Mouse (Mus musculus) heart, embryonic 12.5 days (tissue): Measurements from ENCODE around the gene Wdr26. TPM values are rescaled to one million over a fixed set of nuclear protein-coding genes. Genes with fewer than 3 reads are reported as not detected.

Experiments used
- ATAC-seq: fragments of 200-750 bp; cut with Nextera tagmentation; 2 replicates; pipeline ENCODE4 v1.8.0; 2017; ENCODE audit warnings: moderate TSS enrichment, moderate library complexity; ENCODE audit not compliant: insufficient number of reproducible peaks, low FRiP score
- H3K27ac ChIP-seq: fragments of 300-500 bp; sonication (generic); 2 replicates; pipeline ENCODE4 v1.5.1; 2016; ENCODE audit warnings: mild to moderate bottlenecking, moderate library complexity; ENCODE audit not compliant: poor library complexity, severe bottlenecking
- H3K27me3 ChIP-seq: fragments of 300-500 bp; sonication (generic); replicated peaks from 2 replicates; pipeline ENCODE4 v1.6.1; 2016; ENCODE audit warnings: mild to moderate bottlenecking, moderate library complexity
- H3K36me3 ChIP-seq: fragments of 300-500 bp; sonication (generic); 2 replicates; pipeline ENCODE4 v1.6.1; 2016; ENCODE audit warnings: mild to moderate bottlenecking, moderate library complexity
- H3K4me1 ChIP-seq: fragments of 300-500 bp; sonication (generic); replicated peaks from 2 replicates; pipeline ENCODE4 v1.6.1; 2016; ENCODE audit warnings: mild to moderate bottlenecking
- H3K4me2 ChIP-seq: fragments of 300-500 bp; sonication (generic); 2 replicates; pipeline ENCODE4 v1.6.1; 2016; ENCODE audit warnings: mild to moderate bottlenecking, moderate library complexity
- H3K4me3 ChIP-seq: fragments of 300-500 bp; sonication (generic); 2 replicates; pipeline ENCODE4 v1.5.1; 2016; ENCODE audit warnings: mild to moderate bottlenecking
- H3K9ac ChIP-seq: fragments of 300-500 bp; sonication (generic); 2 replicates; pipeline ENCODE4 v1.6.1; 2016; ENCODE audit warnings: mild to moderate bottlenecking, moderate library complexity
- H3K9me3 ChIP-seq: fragments of 300-500 bp; sonication (generic); replicated peaks from 2 replicates; pipeline ENCODE4 v1.6.1; 2016; ENCODE audit warnings: mild to moderate bottlenecking, moderate library complexity
- WGBS: fragments of 180-500 bp; shearing (Covaris S2); methylation state at CpG from one replicate; pipeline ENCODE4 v1.1.7; 2016; 5-methylcytosine and 5-hydroxymethylcytosine counted together
- polyA plus RNA-seq: library from polyadenylated mRNA; unstranded; fragments of >200 nt; fragmentation: Nextera tagmentation; extraction: Ambion mirVana; gene quantifications from 2 replicates; pipeline ENCODE4 v1.2.1, GENCODE M21; 2016

Wdr26 gene
- 35.2 and 37.9 TPM in 2 replicates for polyA plus RNA-seq

DNA sequence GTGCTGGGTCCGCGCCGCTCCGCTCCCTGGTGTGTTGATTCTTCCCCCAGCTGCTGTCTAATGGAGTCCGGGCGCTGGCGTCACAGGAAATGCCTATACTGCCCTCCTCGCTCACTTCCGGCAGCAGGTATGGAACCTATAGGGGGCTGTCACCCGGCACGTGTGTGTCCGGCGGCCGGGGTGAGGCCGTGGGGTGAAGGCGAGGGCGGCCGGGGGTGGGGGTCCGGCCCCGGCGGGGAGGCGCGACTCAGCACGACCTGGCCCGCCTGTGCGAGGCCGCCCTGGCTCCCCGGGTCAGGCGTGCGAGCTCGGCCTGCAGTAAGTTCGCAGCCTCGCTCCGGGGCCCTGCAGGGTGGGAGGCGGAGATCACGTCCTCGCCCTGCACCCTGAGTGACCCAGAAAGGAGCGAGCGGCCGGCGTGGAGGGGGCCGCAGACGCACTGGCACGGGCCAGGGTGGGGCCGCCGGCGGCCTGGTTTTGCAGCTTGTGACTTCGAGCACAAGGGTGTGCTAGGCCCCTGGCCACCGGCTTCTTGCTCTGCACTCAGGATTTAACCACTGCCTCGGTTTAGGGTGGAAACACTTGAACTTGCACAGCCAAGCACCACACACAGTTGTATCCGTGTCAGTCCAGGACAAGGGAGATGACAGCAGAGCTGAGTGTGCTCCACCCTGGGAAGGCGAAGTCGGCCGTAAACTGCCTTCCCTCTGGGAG is at the start of gene Wdr26:
TSS of gene Wdr26 (minus strand) at position 82 of the 714 bp plus-strand sequence.
- Histone ChIP-seq H3K27ac (peak within 1 kb of the TSS; percentile 98), H3K9ac (peak within 1 kb of the TSS; percentile 98), H3K27me3 (no peaks in the 10 kb centered on the region), H3K4me1 (peaks cover 28% of the 10 kb centered on the region), H3K4me2 (peak within 1 kb of the TSS; percentile 92), H3K9me3 (no peaks in the 10 kb centered on the region), H3K36me3 (peaks cover 10% of the 10 kb centered on the region), H3K4me3 (peak within 1 kb of the TSS; percentile 98)
- WGBS = under 1% methylated on average over 50 of the region's 54 CpGs
- ATAC-seq = peak; percentile 90

DNA sequence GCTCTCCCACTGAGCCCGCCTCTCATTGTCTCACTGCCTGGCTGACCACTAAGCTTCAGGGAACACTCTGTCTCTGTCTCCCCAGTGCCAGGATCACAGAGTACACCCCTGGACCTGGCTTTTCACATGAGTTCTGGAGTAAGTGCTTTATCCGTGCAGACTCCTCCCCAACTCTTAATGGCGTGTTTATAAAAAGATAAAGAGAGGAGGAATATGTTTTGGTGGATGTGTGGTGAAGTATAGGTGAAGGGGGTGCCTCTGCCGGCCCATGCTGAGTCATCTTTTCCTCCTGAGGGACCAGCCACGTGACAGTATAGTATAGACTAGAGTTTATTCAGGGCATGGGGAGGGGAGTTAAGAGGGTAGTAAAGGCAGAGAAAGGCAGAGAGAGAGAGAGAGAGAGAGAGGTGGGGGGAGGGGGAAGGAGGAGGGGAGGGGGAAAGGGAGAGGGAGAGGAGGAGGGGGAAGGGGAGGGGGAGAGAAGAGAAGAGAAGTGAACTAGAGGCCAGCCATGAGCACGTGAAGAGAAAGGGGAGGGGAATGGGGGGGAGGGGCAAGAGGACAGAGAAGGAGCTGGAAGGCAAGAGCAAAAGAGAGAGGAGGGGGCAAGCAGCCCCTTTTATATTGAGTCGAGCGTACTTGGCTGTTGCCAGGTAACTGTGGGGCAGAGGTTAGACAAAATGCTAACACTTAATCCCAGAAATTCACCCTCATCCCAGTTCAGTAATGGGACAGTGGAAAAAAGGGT is 49.3 kb upstream of the Wdr26 start:
- Histone ChIP-seq H3K4me2 (no peak overlapping the region), H3K4me3 (no peak overlapping the region), H3K27ac (peak overlapping the region; percentile 57), H3K9me3 (0 out of 2 replicates have a peak, but pooled peaks cover 3% of the 10 kb centered on the region), H3K36me3 (no peaks in the 10 kb centered on the region), H3K9ac (no peak overlapping the region), H3K27me3 (no peaks in the 10 kb centered on the region), H3K4me1 (peaks cover 59% of the 10 kb centered on the region)
- WGBS = 39% methylated on average over 8 of the region's 8 CpGs
- ATAC-seq = peak; percentile 69

GRCm38 (mm10) chr1:181260422-181260821 is 48.6 kb upstream of the Wdr26 start:
- no peaks in the 10 kb centered on the region for H3K36me3 ChIP-seq
- WGBS = 74% methylated on average over 10 of the region's 10 CpGs
- ATAC-seq = no peak
- no peak overlapping the region for H3K4me3 ChIP-seq
- no peak overlapping the region for H3K4me2 ChIP-seq
- H3K27me3 ChIP-seq = no peaks in the 10 kb centered on the region
- peak overlapping the region; percentile 57 for H3K27ac ChIP-seq
- no peak overlapping the region for H3K9ac ChIP-seq
- H3K9me3 ChIP-seq = 0 out of 2 replicates have a peak, but pooled peaks cover 3% of the 10 kb centered on the region
- H3K4me1 ChIP-seq = peaks cover 66% of the 10 kb centered on the region

DNA sequence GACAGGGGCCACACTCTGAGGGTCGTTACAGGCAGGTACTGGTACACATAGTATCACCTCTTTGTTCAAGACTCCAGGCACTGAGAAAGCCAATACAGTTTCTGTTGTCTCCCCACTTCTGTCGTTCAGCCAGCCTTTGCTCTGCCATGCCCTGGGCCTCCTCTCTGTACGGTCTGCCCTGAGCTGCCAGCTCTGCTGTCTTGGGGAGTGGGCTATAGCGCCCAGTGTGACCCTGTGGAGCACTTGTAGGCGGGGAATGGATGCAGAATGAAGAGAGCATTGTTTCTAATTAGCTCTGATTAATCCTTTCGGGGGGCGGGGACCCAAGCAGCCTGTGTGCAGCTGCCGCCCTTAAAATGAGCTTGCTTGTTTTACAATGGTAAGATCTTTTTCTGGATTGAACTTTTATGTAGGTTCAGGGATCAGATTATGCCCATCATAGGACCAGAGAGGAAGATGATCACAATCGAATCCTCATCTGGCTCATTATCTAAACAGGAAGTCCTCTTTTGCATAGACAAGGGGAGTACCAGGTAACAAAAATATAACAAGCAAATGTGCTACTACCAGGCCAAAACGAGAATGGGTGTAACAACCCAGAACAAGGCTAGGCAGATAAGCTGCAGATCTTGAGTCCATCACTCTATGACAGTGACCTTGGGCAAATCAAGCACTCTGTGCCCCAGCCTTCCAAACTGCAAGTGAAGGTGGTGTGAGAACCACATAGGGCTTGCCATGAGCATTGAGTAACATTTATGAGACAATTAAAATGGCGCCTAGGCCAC is 48.0 kb upstream of the Wdr26 start:
- Histone ChIP-seq H3K27ac (no peak overlapping the region), H3K9me3 (0 out of 2 replicates have a peak, but pooled peaks cover 3% of the 10 kb centered on the region), H3K36me3 (no peaks in the 10 kb centered on the region), H3K4me2 (no peak overlapping the region), H3K4me3 (no peak overlapping the region), H3K27me3 (no peaks in the 10 kb centered on the region), H3K9ac (no peak overlapping the region), H3K4me1 (peaks cover 68% of the 10 kb centered on the region)
- WGBS = 65% methylated on average over 11 of the region's 11 CpGs
- no peak for ATAC-seq

DNA sequence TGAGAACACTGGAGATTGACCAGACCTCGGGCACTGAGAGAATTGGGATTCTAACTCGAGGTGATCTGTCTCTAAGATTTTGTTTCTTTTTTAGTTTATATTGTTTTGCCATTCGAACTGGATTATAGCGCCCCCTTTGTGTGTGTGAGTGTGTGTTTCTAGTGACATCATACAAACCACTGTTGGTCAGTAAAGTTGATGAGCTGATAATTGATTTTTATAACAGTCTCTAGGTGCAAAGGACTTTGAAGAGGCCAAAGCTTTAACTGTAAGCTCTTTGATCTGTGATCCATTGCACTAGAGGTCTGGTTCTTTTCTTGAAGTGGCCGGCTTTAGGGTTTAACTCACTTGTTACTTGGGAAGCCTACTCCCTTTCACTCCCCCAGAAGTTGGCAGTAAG is 47.3 kb upstream of the Wdr26 start:
- Histone ChIP-seq H3K4me2 (no peak overlapping the region), H3K27ac (no peak overlapping the region), H3K4me3 (no peak overlapping the region), H3K27me3 (no peaks in the 10 kb centered on the region), H3K9me3 (0 out of 2 replicates have a peak, but pooled peaks cover 3% of the 10 kb centered on the region), H3K9ac (no peak overlapping the region), H3K36me3 (no peaks in the 10 kb centered on the region), H3K4me1 (peaks cover 68% of the 10 kb centered on the region)
- 60% methylated on average over 5 of the region's 5 CpGs for WGBS
- ATAC-seq = no peak

GRCm38 (mm10) chr1:181258616-181259015 is 46.8 kb upstream of the Wdr26 start:
- WGBS = 68% methylated on average over 5 of the region's 5 CpGs

GRCm38 (mm10) chr1:181257585-181258555 is 46.1 kb upstream of the Wdr26 start:
- Histone ChIP-seq H3K4me3 (no peak overlapping the region), H3K36me3 (no peaks in the 10 kb centered on the region), H3K9ac (no peak overlapping the region), H3K9me3 (no peaks in the 10 kb centered on the region), H3K27ac (peak overlapping the region; percentile 80), H3K4me1 (peaks cover 68% of the 10 kb centered on the region), H3K27me3 (no peaks in the 10 kb centered on the region), H3K4me2 (peak overlapping the region; percentile 94; the same call in 1 of the 2 replicates)
- no peak for ATAC-seq
- WGBS = 66% methylated on average over 20 of the region's 20 CpGs

More at GRCm38 (mm10) chr1:181258616-181259015, 46.8 kb upstream of the Wdr26 start:
- Histone ChIP-seq H3K9me3 (0 out of 2 replicates have a peak, but pooled peaks cover 3% of the 10 kb centered on the region), H3K27ac (no peak overlapping the region), H3K4me3 (no peak overlapping the region), H3K4me1 (peaks cover 68% of the 10 kb centered on the region), H3K9ac (no peak overlapping the region), H3K27me3 (no peaks in the 10 kb centered on the region), H3K4me2 (no peak overlapping the region), H3K36me3 (no peaks in the 10 kb centered on the region)
- ATAC-seq = no peak

GRCm38 (mm10) chr1:181256689-181257584 is 45.1 kb upstream of the Wdr26 start:
- H3K27ac ChIP-seq = peak overlapping the region; percentile 80
- H3K36me3 ChIP-seq = no peaks in the 10 kb centered on the region
- WGBS = 11% methylated on average over 36 of the region's 36 CpGs
- peak overlapping the region; percentile 94 for H3K4me2 ChIP-seq
- ATAC-seq = peak; percentile 90
- H3K4me1 ChIP-seq = peaks cover 72% of the 10 kb centered on the region
- H3K9me3 ChIP-seq = no peaks in the 10 kb centered on the region
- no peaks in the 10 kb centered on the region for H3K27me3 ChIP-seq
- peak overlapping the region; percentile 46 for H3K4me3 ChIP-seq
- H3K9ac ChIP-seq = peak overlapping the region; percentile 68

DNA sequence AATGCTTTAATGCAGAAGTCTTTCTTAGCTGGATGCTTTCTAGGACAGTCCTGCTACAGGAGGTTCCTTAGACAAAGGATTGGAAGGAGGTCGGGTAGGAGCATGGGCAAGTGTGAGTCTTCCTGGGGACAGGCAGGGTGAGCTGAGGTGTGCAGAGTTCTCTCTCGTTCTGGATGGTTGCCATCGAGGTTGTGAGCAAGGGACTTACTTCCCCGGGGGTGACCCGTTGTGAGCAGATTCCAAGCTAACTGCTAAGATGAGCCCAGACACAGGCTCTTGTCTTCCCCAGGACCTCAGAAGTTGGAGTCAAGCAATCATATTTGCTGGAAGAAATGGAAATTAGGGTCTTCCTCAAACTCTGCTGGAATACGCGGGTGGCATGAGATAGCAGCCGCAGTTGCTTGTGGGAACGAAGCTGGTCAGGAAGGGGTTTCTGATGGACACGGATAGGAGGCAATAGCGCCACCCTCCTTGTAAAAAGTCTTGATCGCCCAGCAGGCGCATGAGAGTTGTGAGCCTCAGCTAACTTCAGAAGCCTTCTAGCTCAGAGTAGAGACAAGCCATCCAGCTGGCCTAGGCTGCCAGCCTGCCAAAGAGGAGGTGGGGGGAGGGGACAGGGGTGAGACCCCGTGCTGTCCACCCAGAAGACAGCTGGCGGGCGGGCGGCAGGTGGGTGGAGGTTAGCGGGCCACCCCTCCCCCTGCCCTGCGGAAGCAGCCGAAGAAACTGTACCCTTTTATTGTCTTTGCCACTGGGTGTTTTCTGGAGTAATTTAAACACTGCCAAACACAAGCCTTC is 44.3 kb upstream of the Wdr26 start:
- no peaks in the 10 kb centered on the region for H3K36me3 ChIP-seq
- no peaks in the 10 kb centered on the region for H3K9me3 ChIP-seq
- peaks cover 64% of the 10 kb centered on the region for H3K4me1 ChIP-seq
- peak overlapping the region; percentile 80 for H3K27ac ChIP-seq
- peak; percentile 35 for ATAC-seq
- WGBS = 3% methylated on average over 20 of the region's 20 CpGs
- H3K4me3 ChIP-seq = peak overlapping the region; percentile 46
- H3K27me3 ChIP-seq = no peaks in the 10 kb centered on the region
- H3K9ac ChIP-seq = peak overlapping the region; percentile 68
- H3K4me2 ChIP-seq = peak overlapping the region; percentile 94
